Mouse (Mus musculus): Measurements from ENCODE around the gene Tnks2. TPM values are rescaled to one million over a fixed set of nuclear protein-coding genes. Genes with fewer than 3 reads are reported as not detected.

The Tnks2 gene
- polyA plus RNA-seq, 1 experiment from 2014 or later, result 48.4 TPM

DNA sequence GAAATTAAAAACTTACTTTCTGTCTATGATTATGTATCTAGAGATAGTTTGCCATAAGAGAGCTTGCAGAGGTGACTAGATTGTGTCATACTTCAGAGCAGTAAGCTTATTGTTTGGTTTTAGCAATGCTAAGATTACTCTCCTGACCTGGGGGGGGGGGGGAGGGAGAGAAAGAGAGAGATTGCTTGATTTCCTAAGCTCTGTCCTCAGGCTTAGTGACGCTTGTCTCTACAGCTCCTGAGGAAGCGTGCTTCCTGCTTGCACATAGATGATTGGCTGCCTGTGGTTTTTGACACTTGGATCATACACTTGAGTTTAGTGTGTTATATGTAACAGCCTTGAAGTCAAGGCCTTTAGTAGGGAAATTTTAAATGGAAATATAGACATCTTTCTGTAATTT lies 40.6 kb downstream of the Tnks2 start:
- WGBS, result 87% methylated on average over 2 of the region's 2 CpGs
- ATAC-seq (ENCODE audit: low read depth), result no peak
- H3K9ac ChIP-seq, result no peak overlapping the region
- no peak overlapping the region for H3K4me2 ChIP-seq
- H3K36me3 ChIP-seq, result peaks cover 82% of the 10 kb centered on the region
- no peaks in the 10 kb centered on the region for H3K4me1 ChIP-seq (replicated peaks)
- no peak overlapping the region for H3K27ac ChIP-seq (replicated peaks)
- H3K27me3 ChIP-seq, result no peaks in the 10 kb centered on the region
- no peaks in the 10 kb centered on the region for H3K9me3 ChIP-seq
- no peak overlapping the region for H3K4me3 ChIP-seq

- H3K27ac ChIP-seq (replicated peaks), result no peak overlapping the region
- H3K9ac ChIP-seq, result no peak overlapping the region
- H3K4me3 ChIP-seq, result no peak overlapping the region
- H3K27me3 ChIP-seq, result no peaks in the 10 kb centered on the region
- no peak overlapping the region for H3K4me2 ChIP-seq
- H3K9me3 ChIP-seq, result no peaks in the 10 kb centered on the region
- ATAC-seq (ENCODE audit: low read depth), result no peak
- peaks cover 89% of the 10 kb centered on the region for H3K36me3 ChIP-seq
- H3K4me1 ChIP-seq (replicated peaks), result no peaks in the 10 kb centered on the region
These were observed 43.3 kb downstream of the Tnks2 start for GRCm38 (mm10) chr19:36877329-36877728.

GRCm38 (mm10) chr19:36878743-36879495 lies 44.9 kb downstream of the Tnks2 start:
- H3K36me3 ChIP-seq, result peaks cover 91% of the 10 kb centered on the region
- H3K27me3 ChIP-seq, result no peaks in the 10 kb centered on the region
- H3K4me1 ChIP-seq (replicated peaks), result no peaks in the 10 kb centered on the region
- 80% methylated on average over 11 of the region's 11 CpGs for WGBS
- H3K4me2 ChIP-seq, result no peak overlapping the region
- H3K9me3 ChIP-seq, result no peaks in the 10 kb centered on the region
- H3K9ac ChIP-seq, result no peak overlapping the region
- H3K27ac ChIP-seq (replicated peaks), result no peak overlapping the region; the same call in 1 of the 2 replicates
- no peak overlapping the region for H3K4me3 ChIP-seq
- ATAC-seq (ENCODE audit: low read depth), result no peak

- H3K4me1 ChIP-seq (replicated peaks), result no peaks in the 10 kb centered on the region
- WGBS, result 76% methylated on average over 6 of the region's 6 CpGs
- 0 out of 2 replicates have a peak, but pooled peaks have one; percentile 8 for ATAC-seq (ENCODE audit: low read depth)
- no peak overlapping the region for H3K9ac ChIP-seq
- H3K4me2 ChIP-seq, result no peak overlapping the region
- H3K4me3 ChIP-seq, result no peak overlapping the region
- no peaks in the 10 kb centered on the region for H3K27me3 ChIP-seq
- H3K36me3 ChIP-seq, result peaks cover 93% of the 10 kb centered on the region
- H3K27ac ChIP-seq (replicated peaks), result no peak overlapping the region
- no peaks in the 10 kb centered on the region for H3K9me3 ChIP-seq
These were observed 49.1 kb downstream of the Tnks2 start for GRCm38 (mm10) chr19:36883119-36883518.

DNA sequence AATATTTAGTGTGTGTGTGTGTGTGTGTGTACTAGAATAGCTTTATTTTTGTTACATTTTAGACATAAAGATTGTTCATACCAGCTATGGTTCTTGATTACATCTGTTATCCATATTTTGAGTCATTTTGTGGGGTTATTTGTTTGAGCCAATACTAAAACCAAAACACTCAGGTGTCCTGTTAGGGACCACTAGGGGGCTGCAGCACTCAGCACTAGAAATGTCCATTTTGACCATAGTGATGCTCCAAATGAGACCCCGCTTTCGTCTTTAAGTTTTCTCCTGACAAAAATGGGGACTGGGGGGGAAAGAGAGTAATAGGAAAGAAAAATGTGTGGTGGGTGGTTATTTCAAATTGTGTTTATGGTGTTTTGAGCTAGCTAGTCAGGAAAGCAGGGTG lies 52.3 kb downstream of the Tnks2 start:
- Histone ChIP-seq H3K27me3 (no peaks in the 10 kb centered on the region), H3K9me3 (no peaks in the 10 kb centered on the region), H3K4me2 (no peak overlapping the region), H3K27ac (replicated peaks) (no peak overlapping the region), H3K4me3 (no peak overlapping the region), H3K36me3 (peaks cover 96% of the 10 kb centered on the region), H3K9ac (no peak overlapping the region), H3K4me1 (replicated peaks) (no peaks in the 10 kb centered on the region)
- ATAC-seq (ENCODE audit: low read depth), result no peak
- WGBS, result 72% methylated on average over 2 of the region's 2 CpGs

GRCm38 (mm10) chr19:36887706-36888105 lies 53.7 kb downstream of the Tnks2 start:
- H3K27me3 ChIP-seq, result no peaks in the 10 kb centered on the region
- H3K9me3 ChIP-seq, result no peaks in the 10 kb centered on the region
- H3K9ac ChIP-seq, result no peak overlapping the region
- no peak overlapping the region for H3K4me3 ChIP-seq
- H3K36me3 ChIP-seq, result peaks cover 92% of the 10 kb centered on the region
- no peak overlapping the region for H3K4me2 ChIP-seq
- 38% methylated on average over 3 of the region's 3 CpGs for WGBS
- no peaks in the 10 kb centered on the region for H3K4me1 ChIP-seq (replicated peaks)
- H3K27ac ChIP-seq (replicated peaks), result no peak overlapping the region
- no peak for ATAC-seq (ENCODE audit: low read depth)

- H3K36me3 ChIP-seq, result peaks cover 74% of the 10 kb centered on the region
- WGBS, result 96% methylated on average over 3 of the region's 3 CpGs
- H3K9ac ChIP-seq, result no peak overlapping the region
- H3K9me3 ChIP-seq, result no peaks in the 10 kb centered on the region
- H3K27ac ChIP-seq (replicated peaks), result no peak overlapping the region
- no peak for ATAC-seq (ENCODE audit: low read depth)
- no peak overlapping the region for H3K4me2 ChIP-seq
- H3K4me1 ChIP-seq (replicated peaks), result peaks cover 12% of the 10 kb centered on the region
- H3K27me3 ChIP-seq, result 0 out of 2 replicates have a peak, but pooled peaks cover 11% of the 10 kb centered on the region
- no peak overlapping the region for H3K4me3 ChIP-seq
These were observed 57.7 kb downstream of the Tnks2 start for GRCm38 (mm10) chr19:36891746-36892145.

- WGBS, result 5% methylated on average over 10 of the region's 10 CpGs
- H3K4me2 ChIP-seq, result 0 out of 2 replicates have a peak overlapping the region, but pooled peaks have one; percentile 2
- no peaks in the 10 kb centered on the region for H3K9me3 ChIP-seq
- peak; percentile 89 for ATAC-seq (ENCODE audit: low read depth)
- peaks cover 19% of the 10 kb centered on the region for H3K4me1 ChIP-seq (replicated peaks)
- H3K36me3 ChIP-seq, result peaks cover 25% of the 10 kb centered on the region
- no peak overlapping the region for H3K4me3 ChIP-seq
- H3K27me3 ChIP-seq, result peaks cover 11% of the 10 kb centered on the region; the same call in 1 of the 2 replicates
- H3K27ac ChIP-seq (replicated peaks), result peak overlapping the region; percentile 79
- H3K9ac ChIP-seq, result no peak overlapping the region
These were observed 62.9 kb downstream of the Tnks2 start for GRCm38 (mm10) chr19:36896791-36897569.

DNA sequence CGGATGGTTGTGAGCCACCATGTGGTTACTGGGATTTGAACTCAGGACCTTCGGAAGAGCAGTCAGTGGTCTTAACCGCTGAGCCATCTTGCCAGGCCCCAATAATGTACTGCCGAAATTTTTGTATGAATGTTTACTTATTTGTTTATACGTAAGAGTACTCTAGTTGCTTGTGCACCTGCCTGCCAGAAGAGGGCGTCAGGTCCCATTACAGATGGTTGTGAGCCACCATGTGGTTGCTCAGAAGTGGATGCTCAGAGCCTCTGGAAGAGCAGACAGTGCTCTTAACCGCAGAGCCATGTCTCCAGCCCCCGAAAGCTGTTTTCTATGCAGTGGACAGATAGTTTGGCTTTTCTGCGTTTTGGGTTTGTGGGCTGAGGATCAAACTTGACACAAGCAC lies 63.7 kb downstream of the Tnks2 start:
- WGBS, result 42% methylated on average over 9 of the region's 9 CpGs
- peaks cover 11% of the 10 kb centered on the region; the same call in 1 of the 2 replicates for H3K27me3 ChIP-seq
- no peak overlapping the region for H3K4me3 ChIP-seq
- H3K27ac ChIP-seq (replicated peaks), result peak overlapping the region; percentile 79; the same call in 1 of the 2 replicates
- no peak overlapping the region for H3K9ac ChIP-seq
- H3K4me2 ChIP-seq, result no peak overlapping the region
- ATAC-seq (ENCODE audit: low read depth), result no peak
- H3K36me3 ChIP-seq, result peaks cover 20% of the 10 kb centered on the region
- H3K9me3 ChIP-seq, result no peaks in the 10 kb centered on the region
- peaks cover 19% of the 10 kb centered on the region for H3K4me1 ChIP-seq (replicated peaks)

DNA sequence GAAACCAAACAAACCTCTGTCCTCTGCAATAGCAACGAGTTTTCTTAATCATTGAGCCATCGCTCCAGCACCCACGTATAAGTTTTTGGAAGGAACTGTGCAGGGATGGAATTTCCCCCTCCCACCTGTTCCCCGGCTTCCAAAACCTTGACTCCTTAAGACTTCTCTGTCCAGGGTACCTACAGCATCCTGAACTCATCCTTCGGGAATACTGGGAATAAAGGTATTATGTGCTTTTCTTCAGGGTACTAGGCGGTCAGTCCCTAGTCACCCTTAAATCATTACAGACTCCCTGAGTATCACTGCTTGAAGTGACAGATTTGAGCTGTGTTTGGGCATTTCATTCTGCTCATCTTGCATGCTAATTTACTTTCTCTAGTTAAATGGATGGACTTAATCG lies 69.3 kb downstream of the Tnks2 start:
- peaks cover 15% of the 10 kb centered on the region for H3K4me1 ChIP-seq (replicated peaks)
- H3K9ac ChIP-seq, result peak overlapping the region; percentile 73; the same call in 1 of the 2 replicates
- H3K36me3 ChIP-seq, result no peaks in the 10 kb centered on the region
- no peak for ATAC-seq (ENCODE audit: low read depth)
- H3K9me3 ChIP-seq, result no peaks in the 10 kb centered on the region
- 31% methylated on average over 7 of the region's 7 CpGs for WGBS
- H3K4me2 ChIP-seq, result peak overlapping the region; percentile 66
- H3K27me3 ChIP-seq, result no peaks in the 10 kb centered on the region; the same call in 1 of the 2 replicates
- peak overlapping the region; percentile 48 for H3K4me3 ChIP-seq
- H3K27ac ChIP-seq (replicated peaks), result peak overlapping the region; percentile 75

DNA sequence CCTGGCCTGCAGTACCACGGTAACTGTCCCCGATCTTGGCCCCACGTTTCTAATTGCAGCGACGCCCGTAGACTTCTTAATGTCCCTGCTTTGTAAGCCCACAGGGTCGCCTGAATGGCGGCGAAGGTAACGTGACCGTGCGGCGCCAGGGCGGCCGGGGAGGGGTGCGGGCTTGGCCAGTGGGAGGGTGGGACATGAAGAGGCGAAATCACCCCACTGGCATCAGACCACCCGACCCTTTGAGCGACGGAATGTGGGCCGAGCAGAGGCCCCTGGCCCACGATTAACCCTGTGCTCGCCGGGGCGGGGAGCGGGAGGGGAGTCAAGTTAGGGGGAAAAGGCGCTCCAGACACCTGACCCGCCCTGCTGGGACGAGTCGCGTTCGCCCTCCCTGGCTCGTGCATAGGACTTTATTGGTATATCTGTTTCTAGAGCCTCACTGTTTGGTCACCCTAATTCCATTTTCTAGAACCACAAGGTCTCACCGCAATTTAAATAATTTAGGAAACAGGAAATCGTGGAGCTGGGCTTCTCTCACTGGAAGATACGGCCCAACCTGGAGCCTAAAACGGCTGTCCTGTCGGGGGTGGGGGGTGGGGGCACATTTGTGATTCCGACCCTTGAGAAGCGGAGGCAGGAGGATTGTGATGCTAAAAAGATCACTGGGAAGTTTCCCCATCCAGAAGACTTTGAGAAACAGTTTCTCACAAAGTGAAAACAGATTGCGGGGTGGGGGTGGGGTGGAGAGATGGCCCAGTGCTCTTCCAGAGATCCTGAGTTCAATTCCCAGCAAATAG lies 70.4 kb downstream of the Tnks2 start:
- Histone ChIP-seq H3K4me1 (replicated peaks) (peaks cover 15% of the 10 kb centered on the region), H3K36me3 (no peaks in the 10 kb centered on the region), H3K27me3 (no peaks in the 10 kb centered on the region; the same call in 1 of the 2 replicates), H3K4me2 (peak overlapping the region; percentile 66), H3K4me3 (peak overlapping the region; percentile 48), H3K9ac (peak overlapping the region; percentile 73), H3K9me3 (no peaks in the 10 kb centered on the region), H3K27ac (replicated peaks) (peak overlapping the region; percentile 75)
- peak; percentile 91 for ATAC-seq (ENCODE audit: low read depth)
- 2% methylated on average over 41 of the region's 41 CpGs for WGBS

Data from neural tube, embryonic 13.5 days (tissue).